Mouse (Mus musculus) monocyte, adult 2 months (primary cell): ENCODE data around the gene Adam23.

ENCODE experiments used
- DNase-seq, 2 experiments: peaks; one replicate each; pipeline ENCODE4 v3.0.0; 2022; ENCODE audit warnings: low spot score in 2 of 2, low read depth in 1 of 2

Gene Adam23

DNA sequence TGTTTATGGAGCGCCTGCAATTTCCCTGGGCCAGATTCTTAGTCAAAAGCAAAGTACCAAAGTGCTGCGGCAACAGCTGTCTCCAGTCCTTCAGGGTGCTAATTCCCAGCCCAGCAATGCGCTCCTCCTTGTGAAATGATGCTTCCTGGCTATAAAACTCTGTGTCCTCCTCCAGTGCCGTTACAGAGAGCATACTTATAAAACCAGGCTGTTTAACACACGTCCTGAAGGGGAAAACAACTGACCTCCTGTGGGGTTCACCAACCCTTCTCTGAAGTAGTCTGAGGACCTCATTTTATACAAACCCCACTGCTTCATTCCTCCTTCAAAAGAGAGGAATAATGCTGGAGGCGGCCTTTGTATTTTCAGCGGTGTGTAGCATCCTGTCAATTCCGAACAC, 28.0 kb downstream of the Adam23 start:
- no peak for DNase-seq

DNA sequence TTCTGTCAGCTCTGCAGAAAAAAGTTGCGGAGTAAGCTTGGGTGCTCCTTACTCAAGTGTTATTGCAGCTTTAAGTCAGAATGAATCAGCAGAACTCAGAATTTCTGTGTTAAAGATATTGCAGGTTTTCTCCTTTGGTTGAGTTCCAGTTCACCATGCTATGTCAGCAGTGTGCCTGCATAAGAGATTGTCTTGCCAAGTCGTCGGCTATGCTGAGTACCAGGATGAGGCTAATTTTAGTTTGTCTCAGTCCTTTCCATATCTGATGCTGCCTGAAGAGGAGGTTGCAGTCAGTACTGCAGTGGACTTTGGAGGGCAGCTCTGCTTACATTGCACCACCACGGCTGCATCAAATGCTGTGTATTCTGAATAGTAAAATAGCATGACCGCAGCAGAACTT, 33.3 kb downstream of the Adam23 start:
- DNase-seq = no peak

DNA sequence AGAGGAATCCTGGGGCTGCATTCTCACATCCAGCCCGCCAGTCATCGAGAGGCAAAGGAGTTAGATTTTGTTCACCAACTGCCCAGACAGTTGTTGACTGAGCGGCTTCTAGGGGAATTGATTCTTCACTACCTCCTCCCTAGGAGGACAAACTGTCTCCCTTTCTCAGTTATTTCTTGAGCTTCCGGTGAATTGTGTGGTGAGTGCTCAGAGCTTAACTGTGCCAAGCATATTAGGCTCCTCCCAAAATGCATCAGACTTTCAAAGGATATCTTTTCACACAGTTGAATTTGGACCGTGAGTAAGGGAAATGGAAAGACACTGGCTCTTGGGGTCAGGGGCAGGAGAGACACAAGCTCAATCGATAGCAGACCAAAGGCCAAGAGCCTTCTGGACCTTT, 39.0 kb downstream of the Adam23 start:
- DNase-seq = no peak

DNA sequence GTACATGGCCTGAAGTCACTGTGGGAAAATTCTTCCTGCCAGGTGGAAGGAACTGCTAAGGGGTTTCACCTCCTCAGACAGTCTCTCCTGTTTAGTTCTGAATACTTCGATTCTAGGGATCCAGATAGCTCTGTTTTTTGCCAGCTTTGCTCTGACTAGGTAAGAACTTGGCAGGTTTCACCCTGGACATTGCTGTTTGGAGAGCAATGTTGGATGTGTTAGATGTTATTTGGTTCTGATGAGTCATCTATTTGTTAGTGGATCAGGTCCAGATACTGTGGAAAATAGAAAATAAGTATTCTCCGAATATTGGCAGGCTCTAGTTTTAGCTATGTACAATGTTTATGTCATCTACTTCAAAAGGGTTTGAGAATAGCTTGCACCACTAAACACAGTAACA, 41.0 kb downstream of the Adam23 start:
- no peak for DNase-seq

DNA sequence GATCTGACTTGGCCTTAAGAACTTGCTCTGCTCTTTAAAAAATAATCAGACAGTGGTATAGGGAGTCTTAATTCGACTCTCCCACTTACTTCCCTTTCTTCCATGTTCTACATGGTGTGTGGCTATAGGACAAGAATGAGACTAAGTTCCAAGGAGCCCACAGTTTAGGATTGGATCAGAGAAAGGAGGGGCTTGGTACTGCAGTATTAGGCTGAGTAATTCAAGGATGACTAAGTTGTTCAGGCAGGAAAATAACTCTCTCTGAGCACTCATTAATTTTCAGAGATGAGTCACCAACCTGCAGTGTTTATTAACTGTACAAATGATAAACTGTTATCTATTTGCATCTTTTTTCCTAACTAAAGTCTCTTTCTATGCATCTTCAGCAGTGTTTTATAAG, 45.3 kb downstream of the Adam23 start:
- no peak for DNase-seq

DNA sequence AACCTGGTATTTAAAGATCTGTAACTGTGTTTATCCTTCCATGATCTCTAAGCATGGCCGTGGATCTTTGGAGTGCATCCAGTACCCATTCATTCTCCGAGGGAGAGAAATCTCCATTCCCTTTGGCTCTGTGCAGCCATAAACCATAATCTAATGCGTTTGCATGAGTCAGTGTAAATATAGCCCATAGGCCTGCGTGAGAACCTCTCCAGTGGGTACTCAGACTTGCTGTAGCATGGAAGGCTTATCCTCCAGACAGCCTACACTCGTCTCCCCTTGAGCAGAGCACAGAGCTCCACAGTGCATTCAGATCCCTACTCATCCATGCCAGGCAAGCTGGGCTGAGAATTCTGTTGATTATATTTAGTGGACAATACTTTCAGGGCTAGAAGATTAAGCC, 47.6 kb downstream of the Adam23 start:
- DNase-seq = no peak

DNA sequence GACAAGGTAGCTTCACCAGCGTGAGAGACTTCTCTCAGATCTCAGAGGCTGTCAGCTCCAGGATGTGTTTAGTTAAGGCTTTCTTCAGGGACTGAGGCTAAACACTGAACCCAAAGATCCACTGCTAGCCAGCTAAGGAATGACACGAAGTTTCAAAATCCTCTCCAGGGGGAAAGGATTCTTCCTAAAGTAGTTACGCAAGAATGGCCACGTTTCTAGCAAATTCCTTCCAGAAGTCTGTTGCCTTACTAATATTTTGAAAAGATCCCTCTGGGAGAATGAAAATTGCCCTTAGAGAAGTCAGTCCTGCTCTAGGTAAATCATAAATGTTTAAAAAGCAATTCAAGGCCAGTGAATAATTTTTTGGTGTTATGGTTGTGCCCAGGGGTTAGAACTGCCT, 61.7 kb downstream of the Adam23 start:
- DNase-seq = no peak

DNA sequence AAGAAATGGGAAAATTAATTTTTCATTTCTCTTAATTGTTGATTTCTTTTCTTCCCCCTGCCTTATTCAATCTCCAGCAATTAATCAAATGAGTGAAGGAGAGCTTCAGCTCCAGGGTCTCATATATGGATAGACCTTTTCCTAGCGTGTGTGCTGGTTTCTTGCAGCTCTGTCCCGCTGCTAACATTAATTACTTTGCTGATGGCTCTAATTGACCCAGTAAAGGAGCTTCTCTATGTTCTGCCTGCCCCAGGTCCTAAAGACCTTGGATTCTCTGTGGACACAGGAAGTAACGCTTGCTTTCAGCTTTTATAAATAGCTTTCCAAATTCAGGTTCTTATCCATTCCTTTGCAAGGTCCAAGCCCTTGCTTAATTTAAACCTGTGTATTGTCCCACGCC, 63.1 kb downstream of the Adam23 start:
- DNase-seq = no peak

DNA sequence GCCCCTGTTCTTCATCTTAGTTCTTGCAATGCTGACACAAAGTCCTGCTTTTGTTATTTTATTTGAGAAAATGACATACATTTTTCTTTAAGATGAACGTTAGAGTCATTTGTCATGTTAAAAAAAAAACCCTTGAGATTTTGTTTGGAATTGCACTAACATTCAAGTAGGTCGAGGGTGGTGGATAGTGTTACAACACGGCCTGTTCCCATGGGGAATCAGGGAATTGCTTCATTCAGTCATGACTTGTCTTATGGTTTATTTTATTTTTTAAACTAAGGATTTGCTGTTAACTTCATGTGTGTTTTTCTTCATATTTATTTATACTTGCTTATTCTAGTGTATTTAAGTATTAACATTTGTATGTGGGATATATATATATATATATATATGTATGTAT, 65.7 kb downstream of the Adam23 start:
- DNase-seq = no peak

DNA sequence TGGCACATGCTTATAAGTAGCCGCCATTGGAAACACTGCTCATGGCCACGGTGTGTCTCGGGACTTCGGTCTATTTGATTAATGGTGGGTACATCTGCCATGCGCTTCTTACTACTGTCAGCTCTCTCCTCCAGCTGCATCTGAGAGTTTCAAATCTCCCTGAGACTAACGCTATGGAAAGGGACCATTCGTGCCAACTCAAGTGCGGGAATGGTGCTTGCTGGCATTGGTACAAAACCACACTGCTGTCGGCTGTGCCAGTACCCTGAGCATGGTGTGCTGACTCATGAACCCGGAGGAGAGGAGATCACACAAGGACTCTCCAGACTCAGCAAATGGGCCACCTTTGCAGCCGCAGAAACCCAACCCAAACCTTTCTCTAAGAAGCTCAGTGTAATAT, 72.1 kb downstream of the Adam23 start:
- no peak for DNase-seq

DNA sequence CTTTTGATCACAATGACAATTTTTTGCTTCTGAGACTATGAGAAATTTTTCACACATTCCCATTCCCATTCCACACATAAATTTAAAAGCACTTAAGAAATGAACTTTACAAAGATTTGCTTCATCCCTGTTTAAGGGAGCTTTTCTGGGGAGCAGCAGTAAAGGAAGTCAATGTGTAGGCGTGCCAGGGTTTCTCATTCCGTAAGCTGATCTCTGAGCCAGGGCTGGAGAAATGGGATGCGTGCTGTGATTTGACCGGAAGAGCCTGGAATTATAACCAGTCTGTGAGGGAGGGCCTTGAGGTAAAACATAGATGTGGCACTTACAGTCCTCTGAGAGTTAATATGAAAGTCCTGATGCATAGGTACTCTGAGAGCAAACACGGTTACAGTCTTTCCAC, 73.1 kb downstream of the Adam23 start:
- DNase-seq = no peak

DNA sequence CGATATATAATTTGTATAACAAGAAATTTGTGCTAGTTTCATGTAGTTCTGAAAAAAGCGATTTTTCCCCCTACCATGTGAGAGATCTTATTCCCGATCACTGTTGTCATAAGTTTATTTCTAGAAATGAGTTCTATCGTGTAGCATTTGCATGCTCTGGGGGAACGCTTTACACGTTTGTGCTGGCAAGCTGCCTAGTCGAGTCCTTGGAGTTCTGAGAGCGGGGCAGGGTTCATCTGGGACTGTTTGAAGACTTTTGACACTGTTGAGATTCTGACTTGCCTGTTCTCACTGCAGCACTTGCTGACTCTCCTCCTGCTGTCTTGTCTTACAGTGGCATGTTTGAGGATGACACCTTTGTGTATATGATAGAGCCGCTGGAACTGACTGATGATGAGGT, 84.2 kb downstream of the Adam23 start:
- DNase-seq = no peak

DNA sequence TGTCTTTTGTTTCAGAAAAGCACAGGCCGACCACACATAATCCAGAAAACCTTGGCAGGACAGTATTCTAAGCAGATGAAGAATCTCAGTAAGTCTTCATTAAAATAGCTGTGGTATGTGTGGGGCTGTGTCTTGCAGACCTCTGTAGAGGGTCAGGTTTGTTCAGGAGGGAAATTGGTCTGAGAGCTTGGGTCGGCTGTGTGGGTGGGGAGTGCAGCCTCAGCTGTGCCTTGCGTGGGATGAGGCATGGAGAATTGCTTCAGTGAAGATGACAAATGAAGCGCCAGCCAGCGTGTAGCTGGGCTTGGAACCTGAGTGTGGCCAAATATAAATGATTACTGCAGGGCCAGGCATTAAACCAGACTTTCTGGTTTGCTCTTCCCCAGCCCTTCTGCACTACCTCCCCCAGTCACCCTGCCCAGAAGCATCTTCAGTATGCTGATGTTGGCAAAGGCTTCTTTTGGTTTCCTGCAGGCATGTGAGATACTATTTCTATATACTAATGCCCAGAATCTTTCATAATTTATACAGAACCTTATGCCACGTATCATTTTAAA, 88.7 kb downstream of the Adam23 start:
- DNase-seq = no peak

DNA sequence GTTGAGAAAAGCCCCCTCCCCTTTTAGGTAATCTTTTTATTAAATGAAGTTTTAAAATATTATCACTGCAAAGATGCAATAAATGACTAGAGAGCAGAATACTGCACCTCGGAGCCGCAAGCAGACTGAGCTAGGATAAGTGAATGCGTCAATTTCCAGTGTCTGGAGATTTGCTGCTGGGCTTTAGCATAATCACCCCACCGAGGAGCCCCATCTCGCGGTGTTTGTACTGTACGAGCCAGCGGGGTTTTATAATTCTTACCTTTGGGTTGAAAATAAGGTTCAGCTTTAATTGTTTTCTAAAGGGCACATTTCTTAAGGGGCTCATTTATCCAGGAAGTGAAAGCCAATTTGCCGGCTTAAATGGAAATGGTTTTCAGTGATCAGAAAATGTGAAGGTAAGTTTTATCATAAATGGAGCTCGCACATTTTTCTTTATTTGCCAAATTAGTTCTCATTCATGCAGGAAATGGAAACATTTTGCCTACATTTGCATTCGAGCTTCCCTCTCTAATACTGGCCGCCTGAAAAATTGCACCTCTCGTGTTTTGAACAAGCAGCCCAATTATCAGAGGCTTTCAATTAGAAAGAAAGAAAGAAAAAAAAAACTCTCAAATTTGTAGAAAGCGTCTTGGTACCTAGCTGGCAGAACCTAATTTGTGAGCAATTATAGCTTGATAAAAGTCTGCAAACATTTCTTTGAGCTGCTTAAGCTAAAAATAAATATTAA, 94.4 kb downstream of the Adam23 start:
- no peak for DNase-seq

DNA sequence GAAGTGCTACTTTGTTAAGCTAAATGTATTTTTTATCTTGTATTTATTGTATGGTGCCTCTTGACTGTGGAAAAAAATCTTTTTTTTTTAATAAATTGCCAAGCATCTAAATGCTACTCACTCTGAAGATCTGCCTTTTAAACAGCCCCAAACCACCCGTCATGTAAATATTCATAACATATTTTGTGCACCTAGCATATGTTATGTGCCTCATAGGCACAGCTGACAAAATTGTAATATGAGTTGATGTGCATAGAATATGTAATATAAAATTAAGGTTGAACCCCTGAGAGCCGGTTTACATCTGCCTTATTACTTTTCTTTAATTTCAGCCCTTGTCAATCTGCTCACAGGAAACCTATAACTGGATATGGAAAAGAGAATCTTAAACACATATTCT, 98.4 kb downstream of the Adam23 start:
- no peak for DNase-seq

DNA sequence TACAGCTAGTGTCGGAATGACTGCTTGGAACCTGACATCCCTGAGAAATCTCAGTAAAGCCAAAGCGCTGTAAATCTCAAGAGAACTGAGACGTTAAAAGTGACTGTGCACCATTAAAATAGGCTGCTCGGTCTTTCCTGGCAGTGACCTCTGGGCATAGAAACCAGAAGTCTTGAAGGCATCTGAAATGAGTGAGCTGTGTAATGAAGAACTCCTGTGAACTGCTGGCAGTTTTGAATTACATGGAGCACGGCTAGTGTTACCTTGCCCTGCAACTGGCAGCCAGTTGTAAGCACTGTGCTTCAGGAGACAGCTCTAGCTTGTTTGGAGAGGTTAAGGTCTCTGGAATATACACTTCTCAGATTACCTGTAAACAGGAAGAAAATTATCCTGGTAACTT, 107.3 kb downstream of the Adam23 start:
- no peak for DNase-seq

DNA sequence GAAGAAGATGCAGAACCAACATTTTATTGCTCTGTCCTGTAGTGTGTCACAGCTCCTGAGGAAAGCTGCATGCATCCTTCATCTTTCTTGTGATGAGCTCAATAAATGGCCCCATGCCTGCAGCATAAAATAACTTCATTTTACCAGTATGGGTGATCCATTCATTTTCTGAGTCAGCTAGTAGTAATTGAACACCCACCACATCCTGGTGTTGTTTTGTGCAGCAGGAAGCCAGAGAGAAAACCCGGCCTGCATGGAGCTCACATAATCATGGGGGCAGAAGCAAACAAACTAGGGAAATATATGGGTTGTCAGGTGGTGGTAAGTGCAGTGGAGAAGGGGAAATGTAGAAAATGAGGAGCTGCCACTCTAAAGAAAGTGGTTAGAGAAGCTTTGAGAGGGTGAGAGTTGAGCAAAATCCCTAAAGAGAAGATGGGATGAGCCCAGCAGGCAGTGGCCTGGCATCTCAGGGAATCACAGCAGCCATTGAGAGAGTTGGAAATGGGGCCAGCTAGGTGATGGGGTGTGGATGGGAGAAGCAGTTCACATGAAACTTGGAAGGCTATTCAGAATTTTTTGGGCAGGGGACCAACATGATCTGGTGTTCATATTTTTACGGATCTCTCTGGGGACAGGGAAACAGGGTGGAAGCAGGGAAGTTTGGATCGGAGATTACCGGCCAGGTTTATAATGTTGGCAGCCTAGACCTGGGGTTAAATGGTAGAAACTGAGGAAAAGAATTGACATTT, 116.3 kb downstream of the Adam23 start:
- DNase-seq = no peak

DNA sequence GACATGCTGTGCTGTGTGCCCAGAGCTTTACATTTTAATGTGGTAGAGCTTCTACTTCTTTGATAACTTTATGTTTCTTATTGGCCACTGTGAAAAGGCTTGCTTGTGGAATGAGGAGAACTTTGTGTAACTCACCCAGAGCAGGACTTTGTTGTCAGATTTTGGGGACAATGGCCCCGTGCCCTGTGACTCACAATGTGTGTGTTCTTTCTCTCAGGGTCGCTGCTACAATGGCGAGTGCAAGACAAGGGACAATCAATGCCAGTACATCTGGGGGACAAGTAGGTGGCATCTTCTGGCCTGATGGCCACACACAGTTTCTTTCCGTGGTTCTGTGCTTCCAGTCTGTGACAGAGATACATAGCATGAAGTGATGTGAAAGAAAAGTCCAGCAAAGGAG, 118.2 kb downstream of the Adam23 start:
- no peak for DNase-seq

DNA sequence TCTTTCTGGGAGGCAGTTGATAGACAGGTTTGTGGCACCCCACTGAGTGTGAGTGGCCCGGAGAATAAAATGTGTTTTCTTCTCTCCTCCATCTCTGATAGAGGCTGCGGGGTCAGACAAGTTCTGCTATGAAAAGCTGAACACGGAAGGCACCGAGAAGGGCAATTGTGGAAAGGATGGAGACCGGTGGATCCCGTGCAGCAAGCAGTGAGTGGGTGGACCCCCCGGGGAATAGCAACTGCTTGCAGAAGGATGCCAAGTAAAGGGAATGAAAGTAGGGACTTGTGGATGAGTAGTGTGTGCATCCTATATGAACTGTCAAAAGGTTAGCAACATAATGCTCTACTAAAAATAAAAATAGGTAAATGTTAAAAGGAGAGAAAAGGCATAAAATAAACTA, 120.8 kb downstream of the Adam23 start:
- no peak for DNase-seq

DNA sequence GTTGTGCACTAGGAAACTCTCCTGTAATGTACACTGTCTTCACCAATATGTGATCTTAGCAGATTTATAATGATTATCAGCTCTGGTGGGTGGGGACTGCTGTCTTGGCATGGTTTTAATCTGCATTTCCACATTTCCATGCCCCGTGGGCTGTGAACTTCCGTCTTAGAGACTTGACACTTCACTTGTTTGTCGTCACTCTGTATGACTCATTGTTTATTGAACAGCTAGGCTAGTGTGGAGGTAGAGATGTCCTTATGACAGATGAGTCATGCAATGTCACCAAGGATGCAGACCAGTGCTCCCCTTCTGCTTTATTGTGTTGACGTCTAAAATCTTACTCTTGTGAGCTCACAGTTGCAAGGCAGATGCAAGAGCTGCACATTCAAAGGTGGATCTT, 121.3 kb downstream of the Adam23 start:
- DNase-seq = no peak

DNA sequence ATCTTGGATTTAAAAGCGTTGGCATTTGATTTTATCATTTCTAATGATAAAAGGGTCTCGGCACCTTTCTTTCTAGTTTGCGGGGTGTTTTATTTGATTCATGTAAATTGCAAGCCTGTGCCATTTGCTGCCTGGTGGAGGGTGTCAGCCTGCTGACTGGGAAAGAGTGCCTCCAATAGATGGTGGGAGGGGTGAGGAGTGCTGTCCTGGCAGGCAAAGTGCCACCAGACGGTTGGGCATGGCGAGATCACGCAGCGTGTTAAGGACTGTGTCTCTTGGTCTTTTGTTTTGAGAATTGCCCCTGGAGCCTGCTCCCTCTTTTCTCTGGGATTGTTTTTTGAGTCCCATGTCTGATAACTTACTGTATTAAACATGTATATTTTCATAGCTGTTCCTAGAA, 126.5 kb downstream of the Adam23 start:
- DNase-seq = no peak

DNA sequence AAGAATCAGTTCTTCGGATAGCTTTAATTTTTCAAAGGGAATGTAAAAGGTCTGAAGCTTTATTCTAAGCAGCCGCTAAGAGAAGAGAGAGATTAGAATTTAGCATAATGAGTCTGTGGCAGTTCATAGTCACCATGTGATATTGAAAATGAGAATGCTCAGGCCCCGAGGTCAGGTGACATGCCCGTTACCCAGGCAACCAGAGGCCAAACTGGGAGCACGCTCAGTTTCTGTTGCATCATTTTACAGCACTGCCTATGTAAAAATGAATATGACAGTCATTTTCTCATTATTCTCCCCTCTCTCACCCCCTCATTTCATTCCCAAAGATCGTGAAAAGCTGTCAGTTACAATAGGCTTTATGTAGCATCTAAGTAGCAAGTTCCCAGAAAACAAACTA, 127.7 kb downstream of the Adam23 start:
- no peak for DNase-seq
